Mouse (Mus musculus) cortical plate, adult 2 months (tissue): Measurements from ENCODE around the gene Lrrn3.

Experiments used
- CTCF ChIP-seq: fragments of 200-500 bp; IDR thresholded peaks from 2 replicates; pipeline ENCODE4 v1.5.1; 2011; ENCODE audit warnings: mild to moderate bottlenecking, control low read depth, low read length; ENCODE audit not compliant: insufficient read depth; ENCODE audit errors: extremely low read depth
- POLR2A ChIP-seq: fragments of 200-500 bp; IDR thresholded peaks from 2 replicates; pipeline ENCODE4 v1.6.1; 2011; ENCODE audit warnings: mild to moderate bottlenecking, low read length, control low read depth; ENCODE audit not compliant: insufficient read depth; ENCODE audit errors: extremely low read depth

- no peak for TF ChIP-seq CTCF
- TF ChIP-seq POLR2A, result no peak
Observed at GRCm38 (mm10) chr12:41486331-41486730, at the start of gene Lrrn3.
